Mouse (Mus musculus) midbrain, embryonic 15.5 days (tissue): ENCODE results near the gene Ppard. TPM values are rescaled to one million over a fixed set of nuclear protein-coding genes. Genes with fewer than 3 reads are reported as not detected.

Experiments
- ATAC-seq: fragments of 200-750 bp; cut with Nextera tagmentation; replicated peaks from 2 replicates; pipeline ENCODE4 v1.8.0; 2017; ENCODE audit warnings: moderate TSS enrichment
- H3K27ac ChIP-seq: fragments of 300-500 bp; sonication (generic); 2 replicates; pipeline ENCODE4 v1.5.1; 2015; ENCODE audit warnings: mild to moderate bottlenecking, inconsistent platforms
- H3K27me3 ChIP-seq: fragments of 300-500 bp; sonication (generic); replicated peaks from 2 replicates; pipeline ENCODE4 v1.6.1; 2015; ENCODE audit warnings: inconsistent platforms
- H3K36me3 ChIP-seq: fragments of 300-500 bp; sonication (generic); replicated peaks from 2 replicates; pipeline ENCODE4 v1.6.1; 2015; ENCODE audit warnings: inconsistent platforms
- H3K4me1 ChIP-seq: fragments of 300-500 bp; sonication (generic); 2 replicates; pipeline ENCODE4 v1.6.1; 2015; ENCODE audit warnings: inconsistent platforms
- H3K4me2 ChIP-seq: fragments of 300-500 bp; sonication (generic); 2 replicates; pipeline ENCODE4 v1.6.1; 2015; ENCODE audit warnings: inconsistent platforms, mild to moderate bottlenecking, moderate library complexity
- H3K4me3 ChIP-seq: fragments of 300-500 bp; sonication (generic); 2 replicates; pipeline ENCODE4 v1.5.1; 2015; ENCODE audit warnings: mild to moderate bottlenecking, inconsistent platforms
- H3K9ac ChIP-seq: fragments of 300-500 bp; sonication (generic); 2 replicates; pipeline ENCODE4 v1.6.1; 2015; ENCODE audit warnings: mild to moderate bottlenecking, inconsistent platforms
- H3K9me3 ChIP-seq: fragments of 300-500 bp; sonication (generic); 2 replicates; pipeline ENCODE4 v1.6.1; 2016; ENCODE audit warnings: inconsistent platforms
- WGBS: fragments of 180-500 bp; shearing (Covaris S2); methylation state at CpG from one replicate; pipeline ENCODE4 v1.1.7; 2015; ENCODE audit warnings: mixed read lengths; 5-methylcytosine and 5-hydroxymethylcytosine counted together
- polyA plus RNA-seq: library from polyadenylated mRNA; unstranded; fragments of >200 nt; fragmentation: Nextera tagmentation; extraction: Ambion mirVana; gene quantifications from 2 replicates; pipeline ENCODE4 v1.2.1, GENCODE M21; 2015

Gene Ppard
- polyA plus RNA-seq, 1 experiment from 2014 or later: 1.8 TPM

GRCm38 (mm10) chr17:28231026-28231736, 1.3 kb upstream of the Ppard start:
- no peak overlapping the region for H3K27ac ChIP-seq
- H3K27me3 ChIP-seq: no peaks in the 10 kb centered on the region
- ATAC-seq: no peak
- no peak overlapping the region for H3K4me2 ChIP-seq
- H3K9ac ChIP-seq: no peak overlapping the region
- no peak overlapping the region for H3K4me3 ChIP-seq
- H3K9me3 ChIP-seq: no peaks in the 10 kb centered on the region
- H3K36me3 ChIP-seq: no peaks in the 10 kb centered on the region
- peaks cover 19% of the 10 kb centered on the region for H3K4me1 ChIP-seq
- WGBS: 84% methylated on average over 18 of the region's 18 CpGs

GRCm38 (mm10) chr17:28233091-28233731, 711 bp downstream of the Ppard start:
- Histone ChIP-seq H3K9me3 (no peaks in the 10 kb centered on the region), H3K27me3 (no peaks in the 10 kb centered on the region), H3K4me2 (peak overlapping the region; percentile 93), H3K4me1 (peaks cover 17% of the 10 kb centered on the region), H3K36me3 (no peaks in the 10 kb centered on the region), H3K27ac (peak overlapping the region; percentile 71), H3K4me3 (peak overlapping the region; percentile 78), H3K9ac (peak overlapping the region; percentile 69)
- WGBS: 4% methylated on average over 17 of the region's 17 CpGs
- ATAC-seq: no peak; the same call in 1 of the 2 replicates

GRCm38 (mm10) chr17:28234641-28235040, 2.1 kb downstream of the Ppard start:
- Histone ChIP-seq H3K27me3 (no peaks in the 10 kb centered on the region), H3K9ac (no peak overlapping the region), H3K36me3 (no peaks in the 10 kb centered on the region), H3K4me2 (peak overlapping the region; percentile 12; the same call in 1 of the 2 replicates), H3K4me3 (no peak overlapping the region), H3K27ac (no peak overlapping the region), H3K9me3 (no peaks in the 10 kb centered on the region), H3K4me1 (peaks cover 17% of the 10 kb centered on the region)
- ATAC-seq: no peak
- WGBS: 73% methylated on average over 5 of the region's 5 CpGs

- H3K27me3 ChIP-seq: no peaks in the 10 kb centered on the region
- H3K36me3 ChIP-seq: no peaks in the 10 kb centered on the region
- no peak overlapping the region for H3K4me2 ChIP-seq
- 80% methylated on average over 7 of the region's 7 CpGs for WGBS
- no peaks in the 10 kb centered on the region for H3K9me3 ChIP-seq
- H3K4me1 ChIP-seq: peaks cover 17% of the 10 kb centered on the region
- no peak overlapping the region for H3K4me3 ChIP-seq
- H3K27ac ChIP-seq: no peak overlapping the region
- no peak overlapping the region for H3K9ac ChIP-seq
- ATAC-seq: no peak
Observed at GRCm38 (mm10) chr17:28235982-28236635, 3.6 kb downstream of the Ppard start.

- no peaks in the 10 kb centered on the region for H3K27me3 ChIP-seq
- H3K4me1 ChIP-seq: peaks cover 17% of the 10 kb centered on the region
- H3K4me2 ChIP-seq: no peak overlapping the region
- WGBS: 89% methylated on average over 4 of the region's 4 CpGs
- no peak overlapping the region for H3K9ac ChIP-seq
- no peaks in the 10 kb centered on the region for H3K9me3 ChIP-seq
- no peak overlapping the region for H3K27ac ChIP-seq
- H3K36me3 ChIP-seq: no peaks in the 10 kb centered on the region
- H3K4me3 ChIP-seq: no peak overlapping the region
- ATAC-seq: no peak
Observed at GRCm38 (mm10) chr17:28236636-28237015, 4.1 kb downstream of the Ppard start.

DNA sequence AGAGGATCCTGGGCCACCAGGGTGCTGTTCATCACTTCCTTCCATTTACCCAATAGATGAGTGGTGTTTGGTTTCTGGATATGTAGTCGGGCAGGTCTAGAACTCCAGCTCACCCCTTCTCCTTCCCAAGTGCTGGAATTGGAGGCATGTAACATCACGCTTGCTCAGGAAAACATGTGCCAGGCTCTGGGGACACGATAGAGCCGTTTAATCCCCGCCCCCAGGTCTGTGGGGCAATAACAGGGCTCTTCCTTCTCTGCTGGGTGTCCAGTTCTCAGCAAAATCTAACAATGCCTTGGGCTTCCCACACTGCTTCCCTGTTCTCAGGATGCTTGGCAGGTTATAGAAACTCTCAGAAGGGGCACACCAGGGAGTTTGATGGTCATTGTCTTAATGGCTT, 4.9 kb downstream of the Ppard start:
- Histone ChIP-seq H3K27ac (no peak overlapping the region), H3K4me1 (peaks cover 12% of the 10 kb centered on the region), H3K27me3 (no peaks in the 10 kb centered on the region), H3K9me3 (no peaks in the 10 kb centered on the region), H3K4me2 (no peak overlapping the region), H3K4me3 (no peak overlapping the region), H3K9ac (no peak overlapping the region), H3K36me3 (no peaks in the 10 kb centered on the region)
- 50% methylated on average over 5 of the region's 5 CpGs for WGBS
- ATAC-seq: no peak

DNA sequence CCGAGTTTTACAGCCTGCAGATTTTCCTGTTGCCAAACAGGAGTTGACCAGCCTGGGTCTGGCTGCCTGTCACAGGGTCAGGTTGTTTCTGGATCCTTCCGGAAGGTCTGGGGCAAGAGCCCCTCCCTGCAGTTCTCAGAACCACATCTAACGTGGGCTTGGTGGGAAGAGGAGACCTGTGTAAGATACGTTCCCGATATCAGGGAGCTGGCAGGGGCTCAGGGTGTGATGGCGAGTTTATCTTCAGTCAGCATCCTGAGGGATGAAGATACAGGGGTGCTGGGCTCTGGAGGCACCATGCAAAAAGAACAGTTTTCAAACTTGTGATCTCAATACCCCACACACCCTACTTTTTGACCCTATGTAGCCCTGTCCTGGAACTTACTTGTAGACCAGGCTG, 5.4 kb downstream of the Ppard start:
- Histone ChIP-seq H3K4me3 (no peak overlapping the region), H3K27ac (no peak overlapping the region), H3K9ac (no peak overlapping the region), H3K4me1 (peaks cover 11% of the 10 kb centered on the region), H3K9me3 (no peaks in the 10 kb centered on the region), H3K27me3 (no peaks in the 10 kb centered on the region), H3K4me2 (no peak overlapping the region), H3K36me3 (no peaks in the 10 kb centered on the region)
- ATAC-seq: no peak
- WGBS: 77% methylated on average over 6 of the region's 6 CpGs

GRCm38 (mm10) chr17:28240846-28241245, 8.3 kb downstream of the Ppard start:
- Histone ChIP-seq H3K27me3 (no peaks in the 10 kb centered on the region), H3K27ac (no peak overlapping the region), H3K9me3 (no peaks in the 10 kb centered on the region), H3K4me2 (no peak overlapping the region), H3K4me1 (peaks cover 11% of the 10 kb centered on the region), H3K9ac (no peak overlapping the region), H3K36me3 (no peaks in the 10 kb centered on the region), H3K4me3 (no peak overlapping the region)
- ATAC-seq: no peak
- 89% methylated on average over 5 of the region's 5 CpGs for WGBS

DNA sequence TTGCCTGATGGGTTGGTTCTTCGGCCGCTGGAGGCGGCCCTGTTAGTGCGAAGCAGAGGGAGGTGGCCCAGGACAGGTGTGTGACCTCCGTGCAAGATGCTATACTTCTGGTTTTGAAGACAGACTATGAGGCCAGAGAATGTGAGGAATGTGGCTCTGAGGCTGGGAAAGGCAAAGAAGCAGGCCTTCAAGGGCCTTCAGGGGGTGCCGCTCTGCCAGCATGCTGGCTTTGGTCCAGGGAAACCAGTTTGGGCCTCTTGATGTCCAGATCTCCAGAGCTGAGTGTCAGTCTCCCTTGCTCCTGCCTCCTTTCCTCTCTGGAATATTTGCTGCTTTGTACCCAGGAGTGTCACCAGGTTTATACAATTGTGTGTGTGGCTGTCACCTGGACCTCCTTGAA, 9.8 kb downstream of the Ppard start:
- 94% methylated on average over 6 of the region's 6 CpGs for WGBS
- Histone ChIP-seq H3K9me3 (no peaks in the 10 kb centered on the region), H3K36me3 (no peaks in the 10 kb centered on the region), H3K4me2 (no peak overlapping the region), H3K9ac (no peak overlapping the region), H3K27ac (no peak overlapping the region), H3K4me3 (no peak overlapping the region), H3K27me3 (no peaks in the 10 kb centered on the region), H3K4me1 (peaks cover 11% of the 10 kb centered on the region)
- no peak for ATAC-seq

- no peak for ATAC-seq
Observed at GRCm38 (mm10) chr17:28244214-28244613, 11.7 kb downstream of the Ppard start.

DNA sequence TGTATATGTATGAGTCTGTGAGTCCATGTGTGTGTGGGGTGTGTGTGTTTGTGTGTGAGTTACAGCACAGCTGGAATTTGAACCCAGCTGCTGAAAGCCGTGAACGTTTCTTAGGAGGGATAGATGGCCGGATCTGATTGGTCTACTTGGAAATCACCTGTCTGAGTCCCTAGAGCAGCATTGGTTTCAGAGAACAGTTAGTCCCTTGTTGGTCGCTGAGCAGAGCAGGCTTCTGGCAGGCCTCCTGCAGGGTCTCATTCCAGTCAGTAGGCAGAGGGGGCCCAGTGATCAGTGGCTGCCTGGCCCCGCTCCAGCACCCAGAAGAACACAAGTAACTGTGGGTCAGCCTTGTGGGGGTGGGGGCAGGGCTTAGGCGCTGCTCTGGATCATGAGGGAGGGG, 12.2 kb downstream of the Ppard start:
- Histone ChIP-seq H3K9me3 (no peaks in the 10 kb centered on the region), H3K27ac (peak overlapping the region; percentile 63), H3K27me3 (no peaks in the 10 kb centered on the region), H3K36me3 (no peaks in the 10 kb centered on the region), H3K4me1 (peaks cover 11% of the 10 kb centered on the region), H3K4me3 (no peak overlapping the region), H3K4me2 (no peak overlapping the region), H3K9ac (no peak overlapping the region)
- ATAC-seq: peak; percentile 63
- WGBS: 28% methylated on average over 5 of the region's 6 CpGs

More at GRCm38 (mm10) chr17:28244214-28244613, 11.7 kb downstream of the Ppard start:
- H3K27me3 ChIP-seq: no peaks in the 10 kb centered on the region
- H3K4me1 ChIP-seq: peaks cover 11% of the 10 kb centered on the region
- no peak overlapping the region for H3K4me3 ChIP-seq
- no peaks in the 10 kb centered on the region for H3K9me3 ChIP-seq
- H3K27ac ChIP-seq: peak overlapping the region; percentile 63; the same call in 1 of the 2 replicates
- H3K36me3 ChIP-seq: no peaks in the 10 kb centered on the region
- H3K9ac ChIP-seq: no peak overlapping the region
- no peak overlapping the region for H3K4me2 ChIP-seq
- WGBS: 87% methylated on average over 6 of the region's 6 CpGs

- H3K36me3 ChIP-seq: no peaks in the 10 kb centered on the region
- WGBS: 76% methylated on average over 11 of the region's 11 CpGs
- no peak overlapping the region for H3K4me3 ChIP-seq
- no peak overlapping the region for H3K9ac ChIP-seq
- peaks cover 11% of the 10 kb centered on the region for H3K4me1 ChIP-seq
- H3K4me2 ChIP-seq: no peak overlapping the region
- no peaks in the 10 kb centered on the region for H3K27me3 ChIP-seq
- H3K27ac ChIP-seq: no peak overlapping the region
- ATAC-seq: no peak
- H3K9me3 ChIP-seq: no peaks in the 10 kb centered on the region
Observed at GRCm38 (mm10) chr17:28246640-28247039, 14.1 kb downstream of the Ppard start.
